Mouse (Mus musculus): ENCODE data around the gene Lin7c. TPM values are rescaled to one million over a fixed set of nuclear protein-coding genes. Genes with fewer than 3 reads are reported as not detected.

Gene Lin7c
- total and polyA plus RNA-seq, 2 experiments from 2014 or later: 28.1 to 28.2 TPM

- 75% methylated on average over 3 of the region's 3 CpGs for WGBS
- ATAC-seq (ENCODE audit: insufficient read depth, low read depth): no peak
- Histone ChIP-seq H3K4me2 (ENCODE audit: low read depth, low read length) (no peak overlapping the region), H3K9ac (replicated peaks; ENCODE audit: low read depth, low read length) (no peak overlapping the region), H3K4me1 (ENCODE audit: control insufficient read depth, insufficient read depth) (peaks cover 34% of the 10 kb centered on the region), H3K27me3 (ENCODE audit: control insufficient read depth, insufficient read depth, low read length) (no peaks in the 10 kb centered on the region), H3K36me3 (replicated peaks; ENCODE audit: control insufficient read depth, insufficient read depth, low read length) (peaks cover 7% of the 10 kb centered on the region; the same call in 1 of the 2 replicates), H3K4me3 (ENCODE audit: low read depth, low read length) (no peak overlapping the region), H3K9me3 (replicated peaks; ENCODE audit: control insufficient read depth, low read length) (no peaks in the 10 kb centered on the region), H3K27ac (ENCODE audit: low read depth) (no peak overlapping the region)
- TF ChIP-seq CTCF (IDR thresholded peaks at IDR 0.05; ENCODE audit: low read depth): no peak
- no peak for DNase-seq (ENCODE audit: low spot score)
Measured at GRCm38 (mm10) chr2:109923031-109923430, 32.4 kb downstream of the Lin7c start.

- TF ChIP-seq EP300 (IDR thresholded peaks at IDR 0.05; ENCODE audit: low read depth): no peak
- H3K4me1 ChIP-seq (ENCODE audit: control insufficient read depth, insufficient read depth): peaks cover 29% of the 10 kb centered on the region
- H3K9me3 ChIP-seq (replicated peaks; ENCODE audit: control insufficient read depth, low read length): no peaks in the 10 kb centered on the region
- ATAC-seq (ENCODE audit: insufficient read depth, low read depth) (no peak), DNase-seq (ENCODE audit: low spot score) (no peak)
- 89% methylated on average over 3 of the region's 3 CpGs for WGBS
- H3K27ac ChIP-seq (ENCODE audit: low read depth): no peak overlapping the region
- H3K9ac ChIP-seq (replicated peaks; ENCODE audit: low read depth, low read length): no peak overlapping the region
- no peak overlapping the region for H3K4me3 ChIP-seq (ENCODE audit: low read depth, low read length)
- H3K36me3 ChIP-seq (replicated peaks; ENCODE audit: control insufficient read depth, insufficient read depth, low read length): peaks cover 7% of the 10 kb centered on the region; the same call in 1 of the 2 replicates
- no peaks in the 10 kb centered on the region for H3K27me3 ChIP-seq (ENCODE audit: control insufficient read depth, insufficient read depth, low read length)
- no peak overlapping the region for H3K4me2 ChIP-seq (ENCODE audit: low read depth, low read length)
Measured at GRCm38 (mm10) chr2:109923945-109924344, 33.3 kb downstream of the Lin7c start.

GRCm38 (mm10) chr2:109926984-109927383 lies 36.3 kb downstream of the Lin7c start:
- H3K36me3 ChIP-seq (replicated peaks; ENCODE audit: control insufficient read depth, insufficient read depth, low read length): peaks cover 7% of the 10 kb centered on the region; the same call in 1 of the 2 replicates
- H3K4me2 ChIP-seq (ENCODE audit: low read depth, low read length): no peak overlapping the region
- no peak overlapping the region for H3K4me3 ChIP-seq (ENCODE audit: low read depth, low read length)

GRCm38 (mm10) chr2:109927446-109927845 lies 36.8 kb downstream of the Lin7c start:
- H3K4me3 ChIP-seq (ENCODE audit: low read depth, low read length): no peak overlapping the region
- peaks cover 8% of the 10 kb centered on the region; the same call in 1 of the 2 replicates for H3K4me1 ChIP-seq (ENCODE audit: control insufficient read depth, insufficient read depth)
- TF ChIP-seq CTCF (IDR thresholded peaks at IDR 0.05; ENCODE audit: low read depth) (no peak), EP300 (IDR thresholded peaks at IDR 0.05; ENCODE audit: low read depth) (no peak)
- H3K27me3 ChIP-seq (ENCODE audit: control insufficient read depth, insufficient read depth, low read length): no peaks in the 10 kb centered on the region
- ATAC-seq (ENCODE audit: insufficient read depth, low read depth): no peak
- H3K27ac ChIP-seq (ENCODE audit: low read depth): no peak overlapping the region
- H3K36me3 ChIP-seq (replicated peaks; ENCODE audit: control insufficient read depth, insufficient read depth, low read length): peaks cover 7% of the 10 kb centered on the region; the same call in 1 of the 2 replicates
- no peak overlapping the region for H3K4me2 ChIP-seq (ENCODE audit: low read depth, low read length)
- 84% methylated on average over 7 of the region's 7 CpGs for WGBS
- H3K9me3 ChIP-seq (replicated peaks; ENCODE audit: control insufficient read depth, low read length): no peaks in the 10 kb centered on the region
- no peak overlapping the region for H3K9ac ChIP-seq (replicated peaks; ENCODE audit: low read depth, low read length)
- DNase-seq (ENCODE audit: low spot score): no peak

More at GRCm38 (mm10) chr2:109926984-109927383, 36.3 kb downstream of the Lin7c start:
- Histone ChIP-seq H3K9me3 (replicated peaks; ENCODE audit: control insufficient read depth, low read length) (no peaks in the 10 kb centered on the region), H3K9ac (replicated peaks; ENCODE audit: low read depth, low read length) (no peak overlapping the region), H3K27me3 (ENCODE audit: control insufficient read depth, insufficient read depth, low read length) (no peaks in the 10 kb centered on the region), H3K4me1 (ENCODE audit: control insufficient read depth, insufficient read depth) (peaks cover 3% of the 10 kb centered on the region; the same call in 1 of the 2 replicates), H3K27ac (ENCODE audit: low read depth) (no peak overlapping the region)
- no peak for TF ChIP-seq CTCF (IDR thresholded peaks at IDR 0.05; ENCODE audit: low read depth)
- TF ChIP-seq EP300 (IDR thresholded peaks at IDR 0.05; ENCODE audit: low read depth): no peak
- WGBS: 94% methylated on average over 4 of the region's 4 CpGs
- no peak for DNase-seq (ENCODE audit: low spot score)
- no peak for ATAC-seq (ENCODE audit: insufficient read depth, low read depth)

DNA sequence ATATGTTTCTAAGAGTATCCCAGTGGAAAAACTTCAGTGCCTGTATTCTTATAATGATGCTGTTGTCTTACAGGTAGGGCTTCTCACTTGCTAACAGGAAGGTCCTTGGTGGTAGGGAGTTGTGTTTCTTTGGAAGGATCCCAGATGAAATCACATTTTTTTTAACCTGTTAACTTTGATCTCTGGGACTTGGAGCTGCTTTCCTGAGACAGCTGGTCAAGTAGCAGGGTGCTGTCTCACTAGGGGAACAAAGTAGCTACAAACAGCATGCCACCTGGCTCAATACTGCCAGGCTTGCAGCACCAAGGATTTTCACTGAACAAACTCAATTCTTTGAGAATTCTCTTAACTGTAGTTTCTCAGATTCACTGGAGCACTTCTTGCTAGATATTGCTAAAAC lies 37.2 kb downstream of the Lin7c start:
- H3K36me3 ChIP-seq (replicated peaks; ENCODE audit: control insufficient read depth, insufficient read depth, low read length): peaks cover 7% of the 10 kb centered on the region; the same call in 1 of the 2 replicates
- TF ChIP-seq EP300 (IDR thresholded peaks at IDR 0.05; ENCODE audit: low read depth) (no peak), CTCF (IDR thresholded peaks at IDR 0.05; ENCODE audit: low read depth) (no peak)

GRCm38 (mm10) chr2:109928791-109929190 lies 38.1 kb downstream of the Lin7c start:
- no peak overlapping the region for H3K27ac ChIP-seq (ENCODE audit: low read depth)
- ATAC-seq (ENCODE audit: insufficient read depth, low read depth) (no peak), DNase-seq (ENCODE audit: low spot score) (no peak)
- H3K9me3 ChIP-seq (replicated peaks; ENCODE audit: control insufficient read depth, low read length): no peaks in the 10 kb centered on the region
- H3K4me2 ChIP-seq (ENCODE audit: low read depth, low read length): no peak overlapping the region
- no peak overlapping the region for H3K9ac ChIP-seq (replicated peaks; ENCODE audit: low read depth, low read length)
- H3K4me1 ChIP-seq (ENCODE audit: control insufficient read depth, insufficient read depth): peaks cover 19% of the 10 kb centered on the region; the same call in 1 of the 2 replicates
- no peak overlapping the region for H3K4me3 ChIP-seq (ENCODE audit: low read depth, low read length)
- no peak for TF ChIP-seq CTCF (IDR thresholded peaks at IDR 0.05; ENCODE audit: low read depth)
- TF ChIP-seq EP300 (IDR thresholded peaks at IDR 0.05; ENCODE audit: low read depth): no peak
- 50% methylated on average over 4 of the region's 4 CpGs for WGBS
- H3K27me3 ChIP-seq (ENCODE audit: control insufficient read depth, insufficient read depth, low read length): no peaks in the 10 kb centered on the region
- H3K36me3 ChIP-seq (replicated peaks; ENCODE audit: control insufficient read depth, insufficient read depth, low read length): peaks cover 7% of the 10 kb centered on the region; the same call in 1 of the 2 replicates

More for the DNA sequence above, 37.2 kb downstream of the Lin7c start:
- DNase-seq (ENCODE audit: low spot score) (no peak), ATAC-seq (ENCODE audit: insufficient read depth, low read depth) (no peak)
- Histone ChIP-seq H3K27me3 (ENCODE audit: control insufficient read depth, insufficient read depth, low read length) (no peaks in the 10 kb centered on the region), H3K4me2 (ENCODE audit: low read depth, low read length) (no peak overlapping the region), H3K4me1 (ENCODE audit: control insufficient read depth, insufficient read depth) (peaks cover 12% of the 10 kb centered on the region; the same call in 1 of the 2 replicates), H3K4me3 (ENCODE audit: low read depth, low read length) (no peak overlapping the region), H3K9ac (replicated peaks; ENCODE audit: low read depth, low read length) (no peak overlapping the region), H3K27ac (ENCODE audit: low read depth) (no peak overlapping the region), H3K9me3 (replicated peaks; ENCODE audit: control insufficient read depth, low read length) (no peaks in the 10 kb centered on the region)

Data from heart, postnatal 0 days (tissue).